Mouse (Mus musculus) urinary bladder, adult 18-20 months (tissue): ENCODE results near the gene Mthfd2.

Source experiments
- DNase-seq, 2 experiments: peaks; one replicate each; pipeline ENCODE4 v3.0.0; 2022; ENCODE audit warnings: low spot score in 2 of 2, mixed read lengths in 2 of 2

Gene Mthfd2

GRCm38 (mm10) chr6:83341387-83341786, 15.7 kb upstream of the Mthfd2 start:
- DNase-seq = no peak

- DNase-seq = no peak
Observed at GRCm38 (mm10) chr6:83327591-83328190, 2.0 kb upstream of the Mthfd2 start.

- no peak for DNase-seq
Observed at GRCm38 (mm10) chr6:83326761-83327160, 1.1 kb upstream of the Mthfd2 start.

- DNase-seq = no peak
Observed at GRCm38 (mm10) chr6:83326394-83326736, 657 bp upstream of the Mthfd2 start.

GRCm38 (mm10) chr6:83323652-83324419, 1.9 kb downstream of the Mthfd2 start:
- no peak for DNase-seq

- DNase-seq = no peak
Observed at GRCm38 (mm10) chr6:83322794-83323193, 2.9 kb downstream of the Mthfd2 start.

GRCm38 (mm10) chr6:83321927-83322326, 3.8 kb downstream of the Mthfd2 start:
- no peak for DNase-seq

GRCm38 (mm10) chr6:83317108-83317741, 8.5 kb downstream of the Mthfd2 start:
- peak; percentile 78 to 81 for DNase-seq

GRCm38 (mm10) chr6:83316022-83316421, 9.7 kb downstream of the Mthfd2 start:
- no peak for DNase-seq

GRCm38 (mm10) chr6:83315293-83315692, 10.4 kb downstream of the Mthfd2 start:
- no peak for DNase-seq

GRCm38 (mm10) chr6:83312514-83312913, 13.2 kb downstream of the Mthfd2 start:
- DNase-seq = no peak

- DNase-seq = no peak
Observed at GRCm38 (mm10) chr6:83312021-83312420, 13.7 kb downstream of the Mthfd2 start.

- DNase-seq = no peak
Observed at GRCm38 (mm10) chr6:83311206-83311605, 14.5 kb downstream of the Mthfd2 start.

- no peak for DNase-seq
Observed at GRCm38 (mm10) chr6:83309017-83309416, 16.7 kb downstream of the Mthfd2 start.

- no peak for DNase-seq
Observed at GRCm38 (mm10) chr6:83302264-83302663, 23.4 kb downstream of the Mthfd2 start.

GRCm38 (mm10) chr6:83301294-83301693, 24.4 kb downstream of the Mthfd2 start:
- no peak for DNase-seq

- DNase-seq = no peak
Observed at GRCm38 (mm10) chr6:83300447-83301229, 25.1 kb downstream of the Mthfd2 start.

GRCm38 (mm10) chr6:83280256-83280955, 45.3 kb downstream of the Mthfd2 start:
- no peak for DNase-seq

- no peak for DNase-seq
Observed at GRCm38 (mm10) chr6:83278881-83279280, 46.8 kb downstream of the Mthfd2 start.

GRCm38 (mm10) chr6:83277151-83277550, 48.6 kb downstream of the Mthfd2 start:
- no peak for DNase-seq

GRCm38 (mm10) chr6:83273733-83274132, 52.0 kb downstream of the Mthfd2 start:
- DNase-seq = no peak
